Mouse (Mus musculus) kidney, adult 8-10 months (tissue): ENCODE results near the gene Mup2.
"Not testable (repeated sequence)": the region's sequence is repeated elsewhere in the genome, so short reads cannot be mapped to it uniquely, and the experiment has no call there.

Source experiments
- DNase-seq, 2 experiments: peaks; one replicate each; pipeline ENCODE4 v3.0.0; 2022

Gene Mup2

DNA sequence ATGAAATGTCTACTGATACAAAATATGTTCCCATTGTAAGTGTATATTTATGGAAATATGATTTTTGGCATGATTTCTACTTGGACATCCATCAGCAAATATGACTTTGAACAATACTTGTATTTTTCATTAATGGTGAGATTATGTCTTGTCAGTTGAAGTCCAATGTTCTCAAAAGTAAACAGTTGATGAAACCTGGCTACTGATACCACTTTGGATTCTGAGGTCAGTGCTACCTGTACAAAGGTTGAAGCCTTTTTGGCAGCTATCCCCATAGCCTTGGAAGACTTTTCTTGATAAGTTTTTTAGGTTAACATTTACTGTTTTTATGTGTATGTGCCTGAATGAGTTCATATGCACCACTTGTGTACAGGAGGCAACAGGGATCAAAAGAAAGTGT is at the start of gene Mup2:
Mup2 (minus strand) TSS at position 101 of the 400 bp plus-strand sequence.
- not testable (repeated sequence) for DNase-seq
